Mouse (Mus musculus) erythroblast, embryonic 14.5 days (primary cell): ENCODE measurements around the gene Ank3.

Experiments used
- GATA1 ChIP-seq: IDR thresholded peaks from 2 replicates; pipeline ENCODE4 v1.6.1; 2012; ENCODE audit warnings: low read length, inconsistent platforms, mixed read lengths
- TAL1 ChIP-seq: IDR thresholded peaks from 3 replicates; pipeline ENCODE4 v1.6.1; 2012; ENCODE audit warnings: low read length, inconsistent platforms, mixed read lengths

DNA sequence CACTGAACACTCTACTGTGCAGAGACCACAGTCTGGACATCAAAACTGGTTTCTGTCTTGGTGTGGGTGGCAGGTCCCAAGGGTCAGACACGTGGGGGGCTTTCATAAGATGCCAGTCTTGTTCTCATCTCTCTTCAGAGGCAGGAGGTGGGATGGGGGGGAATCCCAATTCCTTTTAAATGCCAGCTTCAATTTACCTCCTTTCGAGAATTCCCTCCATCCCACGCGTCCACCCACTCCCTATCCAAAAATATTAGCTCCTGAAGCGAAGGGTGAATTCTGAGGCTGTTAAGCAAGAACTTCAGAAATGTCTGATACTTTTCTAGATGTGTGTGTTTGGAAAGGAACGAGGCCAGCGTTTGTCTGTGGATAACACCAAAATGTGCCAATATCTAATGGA is 177.7 kb downstream of the Ank3 start:
- no peak for TF ChIP-seq TAL1
- no peak for TF ChIP-seq GATA1
